10 mouse cellular contexts compared by ENCODE assay signal in the genomic region with DNA sequence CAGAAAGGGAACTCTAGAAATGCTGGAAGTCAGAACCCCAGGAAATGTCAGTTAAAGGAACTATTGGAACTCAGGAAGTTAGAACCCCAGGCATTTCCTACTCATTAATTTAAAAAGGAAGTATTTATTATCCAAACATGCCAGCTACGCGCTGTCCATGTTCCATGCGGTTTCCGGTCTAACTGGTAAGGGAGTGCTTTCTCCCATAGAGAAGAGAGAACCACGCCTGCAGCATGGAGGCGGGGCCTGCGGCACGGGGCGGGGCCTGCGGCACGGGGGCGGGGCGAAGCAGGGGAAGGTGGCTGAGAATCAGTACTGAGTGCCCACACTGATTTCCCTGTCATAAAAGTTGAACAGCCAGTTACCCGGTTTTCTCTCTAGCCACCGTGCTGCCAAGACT. TPM values are rescaled to one million over a fixed set of nuclear protein-coding genes. Genes with fewer than 3 reads are reported as not detected.
DNase-seq lines count a peak whose midpoint lies in the region; ATAC-seq and TF ChIP-seq lines count a peak whose summit lies in the region.
"Had no signal": no experiment of that assay in that cellular context is flagged by ENCODE, and none has a peak within 500 bp of the region (broad histone marks: within the 10 kb centered on the region; RNA-seq: fewer than 3 reads in every experiment).

No protein-coding gene starts in this region.

- peak; percentile 45 to 55 for DNase-seq in heart, adult 18-20 months
- DNase-seq in kidney, postnatal 0 days (ENCODE audit: low spot score), result peak; percentile 79
- peak; percentile 72 for DNase-seq in lung, postnatal 25 days (ENCODE audit: low spot score)
- no peak for DNase-seq in right cerebral cortex, postnatal 36 days (ENCODE audit: low spot score in 2 of 2)
- no peak for DNase-seq in midbrain, postnatal 0 days (ENCODE audit: low spot score)

- H3K9ac ChIP-seq in heart, embryonic 11.5 days (ENCODE audit: low read depth, low read length), result no peak overlapping the region
- no peak overlapping the region for H3K9ac ChIP-seq in kidney, postnatal 0 days (ENCODE audit: low read depth, low read length)
- H3K9ac ChIP-seq in hindbrain, embryonic 12.5 days, result no peak overlapping the region
- H3K9ac ChIP-seq in midbrain, postnatal 0 days (replicated peaks; ENCODE audit: low read length, poor library complexity, severe bottlenecking), result no peak overlapping the region
- H3K9ac ChIP-seq: embryonic facial prominence, embryonic 15.5 days; neural tube, embryonic 12.5 days had no signal

- no peaks in the 10 kb centered on the region for H3K9me3 ChIP-seq in heart, embryonic 11.5 days (replicated peaks; ENCODE audit: control insufficient read depth, low read length)
- H3K9me3 ChIP-seq in kidney, postnatal 0 days (replicated peaks; ENCODE audit: low read length), result no peaks in the 10 kb centered on the region
- H3K9me3 ChIP-seq in hindbrain, embryonic 12.5 days (replicated peaks), result no peaks in the 10 kb centered on the region
- no peaks in the 10 kb centered on the region for H3K9me3 ChIP-seq in midbrain, postnatal 0 days (ENCODE audit: low read length)
- H3K9me3 ChIP-seq: embryonic facial prominence, embryonic 15.5 days; neural tube, embryonic 12.5 days had no signal

- WGBS in heart, embryonic 11.5 days (ENCODE audit: insufficient replicate concordance), result 22% methylated on average over 15 of the region's 15 CpGs
- 18% methylated on average over 15 of the region's 15 CpGs for WGBS in kidney, postnatal 0 days
- WGBS in hindbrain, embryonic 12.5 days, result 33% methylated on average over 15 of the region's 15 CpGs
- WGBS in midbrain, postnatal 0 days, result 50% methylated on average over 15 of the region's 15 CpGs

- no peak overlapping the region for H3K4me3 ChIP-seq in heart, embryonic 11.5 days (ENCODE audit: low read depth, low read length)
- H3K4me3 ChIP-seq in kidney, postnatal 0 days (replicated peaks; ENCODE audit: low read depth, low read length), result no peak overlapping the region
- H3K4me3 ChIP-seq in hindbrain, embryonic 12.5 days, result no peak overlapping the region
- H3K4me3 ChIP-seq in midbrain, postnatal 0 days (ENCODE audit: low read depth, low read length), result no peak overlapping the region
- H3K4me3 ChIP-seq: embryonic facial prominence, embryonic 15.5 days; neural tube, embryonic 12.5 days had no signal

- no peaks in the 10 kb centered on the region for H3K36me3 ChIP-seq in heart, embryonic 11.5 days (ENCODE audit: control insufficient read depth, insufficient read depth, low read length)
- H3K36me3 ChIP-seq in kidney, postnatal 0 days (ENCODE audit: insufficient read depth, low read length), result no peaks in the 10 kb centered on the region
- no peaks in the 10 kb centered on the region for H3K36me3 ChIP-seq in hindbrain, embryonic 12.5 days
- no peaks in the 10 kb centered on the region for H3K36me3 ChIP-seq in midbrain, postnatal 0 days (ENCODE audit: insufficient read depth, low read length)
- H3K36me3 ChIP-seq: embryonic facial prominence, embryonic 15.5 days; neural tube, embryonic 12.5 days had no signal

- ATAC-seq in heart, embryonic 11.5 days (replicated peaks; ENCODE audit: insufficient number of reproducible peaks, low FRiP score, low TSS enrichment), result no peak
- 0 out of 2 replicates have a peak, but pooled peaks have one; percentile 50 for ATAC-seq in erythroid progenitor cell, adult 5-6 weeks (replicated peaks; ENCODE audit: low FRiP score, poor library complexity, severe bottlenecking)
- peak; percentile 69; the same call in 1 of the 2 replicates for ATAC-seq in kidney, postnatal 0 days (replicated peaks; ENCODE audit: low FRiP score, low read depth)
- no peak for ATAC-seq in hindbrain, embryonic 12.5 days (ENCODE audit: low FRiP score)
- ATAC-seq in midbrain, postnatal 0 days (ENCODE audit: low FRiP score), result no peak

- peaks cover 8% of the 10 kb centered on the region for H3K27me3 ChIP-seq in heart, embryonic 11.5 days (ENCODE audit: control insufficient read depth, insufficient read depth, low read length)
- no peaks in the 10 kb centered on the region for H3K27me3 ChIP-seq in kidney, postnatal 0 days (ENCODE audit: insufficient read depth, low read length)
- no peaks in the 10 kb centered on the region; the same call in 1 of the 2 replicates for H3K27me3 ChIP-seq in hindbrain, embryonic 12.5 days
- no peaks in the 10 kb centered on the region for H3K27me3 ChIP-seq in midbrain, postnatal 0 days (ENCODE audit: insufficient read depth, low read length)
- H3K27me3 ChIP-seq: neural tube, embryonic 12.5 days had no signal

- H3K4me2 ChIP-seq in heart, embryonic 11.5 days, result no peak overlapping the region
- H3K4me2 ChIP-seq in kidney, postnatal 0 days (ENCODE audit: low read length), result no peak overlapping the region
- no peak overlapping the region for H3K4me2 ChIP-seq in hindbrain, embryonic 12.5 days (replicated peaks)
- H3K4me2 ChIP-seq in midbrain, postnatal 0 days (ENCODE audit: low read depth, low read length, poor library complexity, severe bottlenecking), result no peak overlapping the region
- H3K4me2 ChIP-seq: embryonic facial prominence, embryonic 15.5 days; neural tube, embryonic 12.5 days had no signal

- no peak for TF ChIP-seq CTCF in kidney, postnatal 0 days (IDR thresholded peaks at IDR 0.05; ENCODE audit: low read depth)
- no peak for TF ChIP-seq CTCF in midbrain, postnatal 0 days (IDR thresholded peaks at IDR 0.05)

- no peak overlapping the region for H3K27ac ChIP-seq in heart, embryonic 11.5 days (ENCODE audit: low read depth, low read length)
- no peak overlapping the region; the same call in 1 of the 2 replicates for H3K27ac ChIP-seq in kidney, postnatal 0 days
- no peak overlapping the region for H3K27ac ChIP-seq in hindbrain, embryonic 12.5 days
- H3K27ac ChIP-seq in midbrain, postnatal 0 days (ENCODE audit: low read depth, low read length), result no peak overlapping the region
- H3K27ac ChIP-seq: embryonic facial prominence, embryonic 15.5 days; neural tube, embryonic 12.5 days had no signal

- no peaks in the 10 kb centered on the region; the same call in 1 of the 2 replicates for H3K4me1 ChIP-seq in heart, embryonic 11.5 days (ENCODE audit: control insufficient read depth, insufficient read depth, low read length)
- no peaks in the 10 kb centered on the region for H3K4me1 ChIP-seq in kidney, postnatal 0 days (replicated peaks; ENCODE audit: insufficient read depth, low read length)
- no peaks in the 10 kb centered on the region for H3K4me1 ChIP-seq in hindbrain, embryonic 12.5 days
- no peaks in the 10 kb centered on the region for H3K4me1 ChIP-seq in midbrain, postnatal 0 days (ENCODE audit: insufficient read depth, low read length)
- H3K4me1 ChIP-seq: embryonic facial prominence, embryonic 15.5 days; neural tube, embryonic 12.5 days had no signal

RNA-seq across cellular contexts. Expression of a gene that starts 6.9 kb away (rescaled TPM):
- total RNA-seq in heart, adult 18-20 months (2021), result not detected
- polyA plus RNA-seq in heart, embryonic 11.5 days (2014; fragmentation: Nextera tagmentation; extraction: Ambion mirVana), result 0.13 and 0.29 TPM in 2 replicates
- total RNA-seq in erythroid progenitor cell, adult 5-6 weeks (2015; ENCODE audit: low replicate concordance), result not detected in 2 replicates
- not detected in 2 replicates for total RNA-seq in erythroid progenitor cell, adult 5-6 weeks (2017; ENCODE audit: low replicate concordance)
- polyA plus RNA-seq in kidney, postnatal 0 days (2015; fragmentation: Nextera tagmentation; extraction: Ambion mirVana), result 0.13 TPM in 1 of 2 replicates, not detected in the other
- 2.6 and 5.1 TPM in 2 replicates for polyA plus RNA-seq in hindbrain, embryonic 12.5 days (2016; fragmentation: Nextera tagmentation; extraction: Ambion mirVana)
- total RNA-seq in midbrain, postnatal 0 days (2014; rRNA removed), result 35.7 and 40.1 TPM in 2 replicates
- polyA plus RNA-seq in midbrain, postnatal 0 days (2015; fragmentation: Nextera tagmentation; extraction: Ambion mirVana), result 18.8 and 22.5 TPM in 2 replicates

Comparison
In these comparisons a context has a peak if more than half of its experiments do, and no peak if none do; other contexts are left out.
1. DNase-seq: peak in heart, adult 18-20 months (2 of 2), kidney, postnatal 0 days (single experiment) and lung, postnatal 25 days (single experiment); none in right cerebral cortex, postnatal 36 days (0 of 2) and midbrain, postnatal 0 days (single experiment).
2. ATAC-seq: peak in erythroid progenitor cell, adult 5-6 weeks (single experiment) and kidney, postnatal 0 days (single experiment); none in heart, embryonic 11.5 days (single experiment), hindbrain, embryonic 12.5 days (single experiment) and midbrain, postnatal 0 days (single experiment).